Mouse (Mus musculus) right cerebral cortex, postnatal 25 days (tissue): ENCODE results near the gene Fgf16.

Experiments used
- DNase-seq: peaks from one replicate; pipeline ENCODE4 v3.0.0; 2022

The Fgf16 gene

GRCm38 (mm10) chrX:105764162-105765004 is at the start of gene Fgf16:
Fgf16 (plus strand) TSS chrX:105764279.
- DNase-seq: no peak

GRCm38 (mm10) chrX:105714740-105715139 is 49.3 kb upstream of the Fgf16 start:
- DNase-seq: no peak

GRCm38 (mm10) chrX:105715789-105716321 is 48.2 kb upstream of the Fgf16 start:
- DNase-seq: no peak

- no peak for DNase-seq
Measured at GRCm38 (mm10) chrX:105718388-105718787, 45.7 kb upstream of the Fgf16 start.

GRCm38 (mm10) chrX:105718943-105719342 is 45.1 kb upstream of the Fgf16 start:
- no peak for DNase-seq

GRCm38 (mm10) chrX:105724174-105724573 is 39.9 kb upstream of the Fgf16 start:
- no peak for DNase-seq

- DNase-seq: no peak
Measured at GRCm38 (mm10) chrX:105762847-105763527, 1.1 kb upstream of the Fgf16 start.

GRCm38 (mm10) chrX:105763612-105764011 is 467 bp upstream of the Fgf16 start:
- DNase-seq: no peak

GRCm38 (mm10) chrX:105765005-105765706 is 1.1 kb downstream of the Fgf16 start:
- DNase-seq: no peak

GRCm38 (mm10) chrX:105766013-105766412 is 1.9 kb downstream of the Fgf16 start:
- DNase-seq: no peak

- DNase-seq: no peak
Measured at GRCm38 (mm10) chrX:105767177-105767764, 3.2 kb downstream of the Fgf16 start.

GRCm38 (mm10) chrX:105767932-105768331 is 3.9 kb downstream of the Fgf16 start:
- DNase-seq: no peak

- DNase-seq: no peak
Measured at GRCm38 (mm10) chrX:105773281-105773680, 9.2 kb downstream of the Fgf16 start.

- no peak for DNase-seq
Measured at GRCm38 (mm10) chrX:105794806-105795403, 30.8 kb downstream of the Fgf16 start.

- no peak for DNase-seq
Measured at GRCm38 (mm10) chrX:105824462-105824861, 60.4 kb downstream of the Fgf16 start.
